Mouse (Mus musculus) left cerebral cortex, adult 8-10 months (tissue): ENCODE measurements around the gene Hdac2. TPM values are rescaled to one million over a fixed set of nuclear protein-coding genes. Genes with fewer than 3 reads are reported as not detected.

Source experiments
- total RNA-seq, 4 experiments: library from RNA; stranded (reverse); gene quantifications; 2 replicates each; pipeline ENCODE4 v1.2.4; 2022

The Hdac2 gene
- total RNA-seq, 4 experiments from 2014 or later: 74.9 to 81.9 (median 79.1) TPM

Other genes with a start within 250 kb of the Hdac2 start
- 100 to 1,000 TPM; 110 to 127 (median 121) TPM for gene Marcks, start 164.4 kb downstream of the Hdac2 start, total RNA-seq